In genomic region chr16:25684572-25684971, GRCm38 (mm10) we compare ENCODE assay signal across 16 mouse cellular contexts.
"Had no signal": no experiment of that assay in that cellular context is flagged by ENCODE, and none has a peak within 500 bp of the region (broad histone marks: within the 10 kb centered on the region; RNA-seq: fewer than 3 reads in every experiment).

No protein-coding gene starts in this region.

- H3K27me3 ChIP-seq: neural tube, embryonic 13.5 days; neural tube, embryonic 15.5 days; stomach, embryonic 15.5 days had no signal

- H3K4me2 ChIP-seq: neural tube, embryonic 13.5 days; neural tube, embryonic 15.5 days; stomach, embryonic 15.5 days had no signal

- H3K36me3 ChIP-seq: neural tube, embryonic 13.5 days; neural tube, embryonic 15.5 days; stomach, embryonic 15.5 days had no signal

- H3K9me3 ChIP-seq: neural tube, embryonic 13.5 days; neural tube, embryonic 15.5 days; stomach, embryonic 15.5 days had no signal

- H3K4me3 ChIP-seq: neural tube, embryonic 13.5 days; neural tube, embryonic 15.5 days; stomach, embryonic 15.5 days had no signal

- H3K4me1 ChIP-seq: neural tube, embryonic 13.5 days; neural tube, embryonic 15.5 days; stomach, embryonic 15.5 days had no signal

- H3K9ac ChIP-seq: neural tube, embryonic 13.5 days; neural tube, embryonic 15.5 days; stomach, embryonic 15.5 days had no signal

- H3K27ac ChIP-seq: neural tube, embryonic 13.5 days; neural tube, embryonic 15.5 days; stomach, embryonic 15.5 days; stomach, postnatal 0 days had no signal

- DNase-seq: retina, postnatal 1 day; right cerebral cortex, adult 18-20 months; right cerebral cortex, postnatal 14 days; right cerebral cortex, postnatal 25 days; right cerebral cortex, postnatal 4 days; spleen, adult 18-20 months; thymus, adult 18-20 months; thymus, adult 2 months; thymus, postnatal 14 days; thymus, postnatal 25 days; thymus, postnatal 36 days; thymus, postnatal 4 days had no signal
